Mouse (Mus musculus) gastrocnemius, postnatal 4 days (tissue): ENCODE data around the gene Hormad1. TPM values are rescaled to one million over a fixed set of nuclear protein-coding genes. Genes with fewer than 3 reads are reported as not detected.
A peak's percentile ranks its signal among the peaks of the same experiment; 100 is the strongest.
"Not testable (repeated sequence)": the region's sequence is repeated elsewhere in the genome, so short reads cannot be mapped to it uniquely, and the experiment has no call there.

Experiments
- DNase-seq, 2 experiments: peaks; one replicate each; pipeline ENCODE4 v3.0.0; 2021 to 2022; ENCODE audit warnings: low spot score in 2 of 2, mixed read lengths in 2 of 2
- long read RNA-seq, 2 experiments: library from polyadenylated mRNA; stranded (forward); transcript quantifications; one replicate each; pipeline ENCODE4 v2.0.0; 2021
- total RNA-seq, 2 experiments: library from RNA; stranded (reverse); gene quantifications; 2 replicates each; pipeline ENCODE4 v1.2.3; 2021

The Hormad1 gene
- total RNA-seq: not detected
- long read RNA-seq, experiment 1, partial matches to known transcripts: 0 of 1 reads
- long read RNA-seq, experiment 1, other reads (novel, unspliced or antisense): 1 of 1 reads
- long read RNA-seq, experiment 2: 0 reads

GRCm38 (mm10) chr3:95559437-95559836 lies at the start of gene Hormad1:
Hormad1 (plus strand) TSS chr3:95559677.
- no peak for DNase-seq

GRCm38 (mm10) chr3:95511611-95512180 lies 47.8 kb upstream of the Hormad1 start:
- no peak for DNase-seq

- no peak for DNase-seq
Measured at GRCm38 (mm10) chr3:95516614-95517041, 42.8 kb upstream of the Hormad1 start.

- DNase-seq: peak in 1 of 2 experiments; percentile 61
Measured at GRCm38 (mm10) chr3:95517493-95517898, 42.0 kb upstream of the Hormad1 start.

GRCm38 (mm10) chr3:95518891-95519290 lies 40.6 kb upstream of the Hormad1 start:
- no peak for DNase-seq

GRCm38 (mm10) chr3:95519315-95519714 lies 40.2 kb upstream of the Hormad1 start:
- DNase-seq: no peak

- no peak for DNase-seq
Measured at GRCm38 (mm10) chr3:95520100-95520499, 39.4 kb upstream of the Hormad1 start.

GRCm38 (mm10) chr3:95521168-95521567 lies 38.3 kb upstream of the Hormad1 start:
- no peak for DNase-seq

- DNase-seq: no peak
Measured at GRCm38 (mm10) chr3:95523662-95524061, 35.8 kb upstream of the Hormad1 start.

GRCm38 (mm10) chr3:95524673-95525072 lies 34.8 kb upstream of the Hormad1 start:
- no peak for DNase-seq

GRCm38 (mm10) chr3:95526111-95526510 lies 33.4 kb upstream of the Hormad1 start:
- no peak for DNase-seq

GRCm38 (mm10) chr3:95526622-95527211 lies 32.8 kb upstream of the Hormad1 start, which contains the start of gene Ctss:
Ctss (plus strand) TSS chr3:95526786.
- DNase-seq: no peak

GRCm38 (mm10) chr3:95529814-95530213 lies 29.7 kb upstream of the Hormad1 start:
- DNase-seq: no peak

GRCm38 (mm10) chr3:95531025-95531424 lies 28.5 kb upstream of the Hormad1 start:
- DNase-seq: no peak

- no peak for DNase-seq
Measured at GRCm38 (mm10) chr3:95533364-95533763, 26.1 kb upstream of the Hormad1 start.

- no peak for DNase-seq
Measured at GRCm38 (mm10) chr3:95534927-95535326, 24.6 kb upstream of the Hormad1 start.

GRCm38 (mm10) chr3:95538936-95539335 lies 20.5 kb upstream of the Hormad1 start:
- DNase-seq: no peak

- no peak for DNase-seq
Measured at GRCm38 (mm10) chr3:95539837-95540236, 19.6 kb upstream of the Hormad1 start.

GRCm38 (mm10) chr3:95541186-95541585 lies 18.3 kb upstream of the Hormad1 start:
- DNase-seq: not testable (repeated sequence)

- DNase-seq: no peak
Measured at GRCm38 (mm10) chr3:95542171-95542570, 17.3 kb upstream of the Hormad1 start.

GRCm38 (mm10) chr3:95542981-95543380 lies 16.5 kb upstream of the Hormad1 start:
- no peak for DNase-seq

- no peak for DNase-seq
Measured at GRCm38 (mm10) chr3:95550176-95550575, 9.3 kb upstream of the Hormad1 start.

- DNase-seq: no peak
Measured at GRCm38 (mm10) chr3:95553986-95554385, 5.5 kb upstream of the Hormad1 start.
